Mouse (Mus musculus) liver, postnatal 0 days (tissue): ENCODE data around the gene Rapgef6. TPM values are rescaled to one million over a fixed set of nuclear protein-coding genes. Genes with fewer than 3 reads are reported as not detected.

Experiments used
- ATAC-seq: fragments of 200-750 bp; cut with Nextera tagmentation; 2 replicates; pipeline ENCODE4 v1.8.0; 2017; ENCODE audit warnings: mild to moderate bottlenecking, moderate library complexity
- DNase-seq: peaks from one replicate; pipeline ENCODE4 v3.0.0-alpha.2; 2016
- H3K27ac ChIP-seq: fragments of 300-500 bp; sonication (generic); 2 replicates; pipeline ENCODE4 v1.5.1; 2014; ENCODE audit warnings: antibody characterized with exemption, moderate library complexity, mild to moderate bottlenecking, low read depth
- H3K27me3 ChIP-seq: fragments of 300-500 bp; sonication (generic); 2 replicates; pipeline ENCODE4 v1.6.1; 2014; ENCODE audit warnings: low read length, control low read depth, mixed read lengths; ENCODE audit not compliant: insufficient read depth
- H3K36me3 ChIP-seq: fragments of 300-500 bp; sonication (generic); replicated peaks from 2 replicates; pipeline ENCODE4 v1.6.1; 2014; ENCODE audit warnings: mild to moderate bottlenecking, control low read depth, low read length, moderate library complexity, mixed read lengths; ENCODE audit not compliant: insufficient read depth
- H3K4me1 ChIP-seq: fragments of 300-500 bp; sonication (generic); 2 replicates; pipeline ENCODE4 v1.6.1; 2014; ENCODE audit warnings: antibody characterized with exemption, mild to moderate bottlenecking, control low read depth; ENCODE audit not compliant: insufficient read depth
- H3K4me2 ChIP-seq: fragments of 300-500 bp; sonication (generic); 2 replicates; pipeline ENCODE4 v1.6.1; 2014; ENCODE audit warnings: low read depth, mild to moderate bottlenecking, low read length, moderate library complexity, mixed read lengths
- H3K4me3 ChIP-seq: fragments of 300-500 bp; sonication (generic); 2 replicates; pipeline ENCODE4 v1.5.1; 2014; ENCODE audit warnings: low read depth, low read length
- H3K9ac ChIP-seq: fragments of 300-500 bp; sonication (generic); replicated peaks from 2 replicates; pipeline ENCODE4 v1.6.1; 2014; ENCODE audit warnings: mild to moderate bottlenecking, moderate library complexity
- H3K9me3 ChIP-seq: fragments of 300-500 bp; sonication (generic); 2 replicates; pipeline ENCODE4 v1.6.1; 2016; ENCODE audit warnings: mild to moderate bottlenecking, control low read depth, low read length, mixed read lengths
- CTCF ChIP-seq: sonication (generic); IDR thresholded peaks from 2 replicates; pipeline ENCODE4 v1.5.1; 2016; ENCODE audit warnings: antibody characterized with exemption, low read depth
- EP300 ChIP-seq: IDR thresholded peaks from 2 replicates; pipeline ENCODE4 v1.6.1; 2016; ENCODE audit warnings: antibody characterized with exemption, low read depth, mild to moderate bottlenecking
- WGBS: fragments of 180-500 bp; shearing (Covaris S2); extraction: QIAGEN DNeasy Blood & Tissue Kit; methylation state at CpG from one replicate; pipeline ENCODE4 v1.1.7; 2014; ENCODE audit not compliant: insufficient replicate concordance; 5-methylcytosine and 5-hydroxymethylcytosine counted together
- microRNA-seq: library from miRNA; unstranded; fragments of <30 nt; microRNA quantifications from one replicate; pipeline ENCODE4, GENCODE M21; 2016
- polyA plus RNA-seq: library from polyadenylated mRNA; unstranded; fragments of >200 nt; fragmentation: Nextera tagmentation; extraction: Ambion mirVana; gene quantifications from 2 replicates; pipeline ENCODE4 v1.2.1, GENCODE M21; 2015

Rapgef6 gene
- polyA plus RNA-seq, 1 experiment from 2014 or later: 14.7 TPM

- H3K4me1 ChIP-seq: no peaks in the 10 kb centered on the region
- TF ChIP-seq CTCF (no peak), EP300 (no peak)
- peaks cover 21% of the 10 kb centered on the region for H3K36me3 ChIP-seq
- H3K4me3 ChIP-seq: no peak overlapping the region
- ATAC-seq (no peak), DNase-seq (no peak)
- no peak overlapping the region for H3K4me2 ChIP-seq
- H3K27ac ChIP-seq: no peak overlapping the region
- no peak overlapping the region for H3K9ac ChIP-seq
- H3K27me3 ChIP-seq: no peaks in the 10 kb centered on the region
- 89% methylated on average over 2 of the region's 2 CpGs for WGBS
- H3K9me3 ChIP-seq: no peaks in the 10 kb centered on the region
These were observed 218.7 kb downstream of the Rapgef6 start for GRCm38 (mm10) chr11:54741330-54741729.

GRCm38 (mm10) chr11:54744231-54744630 lies 221.6 kb downstream of the Rapgef6 start:
- ATAC-seq: no peak
- H3K27me3 ChIP-seq: no peaks in the 10 kb centered on the region
- no peak overlapping the region for H3K4me2 ChIP-seq
- no peaks in the 10 kb centered on the region for H3K9me3 ChIP-seq
- no peak overlapping the region for H3K9ac ChIP-seq
- WGBS: 93% methylated on average over 1 of the region's 1 CpGs
- no peak overlapping the region for H3K27ac ChIP-seq
- no peaks in the 10 kb centered on the region for H3K4me1 ChIP-seq
- no peak overlapping the region for H3K4me3 ChIP-seq
- no peak for DNase-seq
- TF ChIP-seq EP300 (no peak), CTCF (no peak)
- peaks cover 12% of the 10 kb centered on the region; the same call in 1 of the 2 replicates for H3K36me3 ChIP-seq

Small RNA genes lying within 50 kb of the gene (microRNA-seq; reads per million reads assigned to microRNA genes)
- gene Gm26116: not detected

Other genes with a start within 250 kb of the Rapgef6 start
- gene Acsl6, start 219.0 kb upstream of the Rapgef6 start, polyA plus RNA-seq: 0.49 and 0.67 TPM in 2 replicates
- gene Meikin, start 152.2 kb upstream of the Rapgef6 start, polyA plus RNA-seq: not detected in 2 replicates
- 5.0 and 5.2 TPM in 2 replicates for gene Fnip1, start 84.6 kb upstream of the Rapgef6 start, polyA plus RNA-seq